Mouse (Mus musculus) cerebellum, adult 11-12 months (tissue): Measurements from ENCODE around the gene Nfkbid.
A peak's percentile ranks its signal among the peaks of the same experiment; 100 is the strongest.

ENCODE experiments used
- DNase-seq: peaks from one replicate; pipeline ENCODE4 v3.0.0; 2022

Gene Nfkbid

GRCm38 (mm10) chr7:30430191-30430590, 8.7 kb downstream of the Nfkbid start:
- DNase-seq: peak; percentile 22

GRCm38 (mm10) chr7:30431793-30432192, 10.3 kb downstream of the Nfkbid start:
- DNase-seq: peak; percentile 92

DNA sequence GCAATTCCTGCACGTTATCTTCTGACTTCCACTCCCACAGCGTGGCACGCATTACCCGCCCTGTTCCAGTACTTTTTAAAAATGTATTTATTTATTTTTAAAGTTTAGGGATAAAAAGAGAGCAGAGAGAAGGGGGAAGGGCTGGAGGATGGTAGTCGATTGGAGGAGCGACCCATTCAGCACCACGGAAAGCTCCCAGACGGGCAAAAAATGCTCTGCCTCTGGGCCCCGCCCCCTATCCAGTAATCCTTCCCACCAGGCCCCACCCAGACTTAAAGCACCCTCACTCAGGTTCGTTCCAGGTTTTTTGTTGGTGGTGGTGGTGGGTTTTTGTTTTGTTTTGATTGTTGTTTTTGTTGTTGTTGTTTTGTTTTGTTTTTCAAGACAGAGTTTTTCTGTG, 12.7 kb downstream of the Nfkbid start:
- DNase-seq: no peak

DNA sequence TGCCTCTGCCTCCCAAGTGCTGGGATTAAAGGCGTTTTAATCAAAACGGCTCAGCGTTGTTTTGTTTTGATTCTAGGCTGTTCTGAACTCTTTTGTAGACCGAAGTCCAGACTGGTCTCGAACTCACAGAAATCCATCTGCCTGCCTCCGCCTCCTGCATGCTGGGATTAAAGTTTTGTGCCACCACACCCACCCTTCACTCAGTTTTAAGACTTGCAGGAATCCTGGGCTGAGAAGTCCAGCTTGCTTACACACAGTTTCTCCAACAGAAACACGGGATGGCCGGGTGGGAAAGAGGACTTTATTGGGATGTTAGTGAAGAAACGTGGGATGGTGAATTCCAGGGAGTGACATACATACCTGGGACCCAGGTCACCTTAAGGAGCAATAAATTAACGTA, 13.2 kb downstream of the Nfkbid start:
- peak; percentile 17 for DNase-seq

DNA sequence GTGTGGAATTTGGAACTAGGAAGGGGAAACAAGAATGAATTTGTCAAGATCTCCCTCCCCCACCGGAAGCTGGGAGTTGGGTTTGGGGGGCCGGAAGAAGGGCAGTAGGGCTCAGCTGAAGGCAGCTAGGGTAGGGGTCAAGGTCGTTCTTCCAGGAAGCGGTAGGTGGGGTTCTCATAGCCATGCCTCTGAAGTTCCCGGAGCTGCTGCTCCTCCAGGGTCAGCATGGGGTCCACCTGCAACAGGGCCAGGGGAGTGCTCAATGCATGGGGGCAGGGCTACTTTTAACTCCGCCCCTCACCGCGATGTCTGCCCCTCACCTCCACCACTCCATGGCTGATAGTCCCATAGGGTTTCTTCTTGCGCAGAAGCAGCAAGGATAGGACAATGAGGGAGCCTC, 13.6 kb downstream of the Nfkbid start:
- DNase-seq: peak; percentile 39

DNA sequence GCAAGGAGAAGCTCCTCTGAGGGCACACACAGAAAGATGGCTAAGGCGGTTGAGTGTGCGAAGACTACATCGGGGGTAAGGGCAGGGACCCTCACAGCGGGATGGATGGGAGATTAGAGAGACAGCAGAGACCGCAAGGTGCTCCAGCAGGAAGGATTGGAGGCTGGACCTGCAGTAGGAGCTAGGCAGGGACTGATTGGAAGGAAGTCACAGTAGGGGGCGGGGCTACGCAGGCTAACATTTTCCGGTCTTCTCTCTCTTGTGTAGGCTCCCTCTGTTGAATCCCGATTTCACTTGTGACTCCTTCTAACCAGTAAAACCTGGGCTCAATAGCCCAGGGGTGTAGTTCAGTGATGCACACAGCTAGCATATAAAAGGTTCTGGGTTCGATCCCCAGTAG, 15.3 kb downstream of the Nfkbid start:
- peak; percentile 23 for DNase-seq

GRCm38 (mm10) chr7:30439734-30440133, 18.2 kb downstream of the Nfkbid start:
- no peak for DNase-seq

DNA sequence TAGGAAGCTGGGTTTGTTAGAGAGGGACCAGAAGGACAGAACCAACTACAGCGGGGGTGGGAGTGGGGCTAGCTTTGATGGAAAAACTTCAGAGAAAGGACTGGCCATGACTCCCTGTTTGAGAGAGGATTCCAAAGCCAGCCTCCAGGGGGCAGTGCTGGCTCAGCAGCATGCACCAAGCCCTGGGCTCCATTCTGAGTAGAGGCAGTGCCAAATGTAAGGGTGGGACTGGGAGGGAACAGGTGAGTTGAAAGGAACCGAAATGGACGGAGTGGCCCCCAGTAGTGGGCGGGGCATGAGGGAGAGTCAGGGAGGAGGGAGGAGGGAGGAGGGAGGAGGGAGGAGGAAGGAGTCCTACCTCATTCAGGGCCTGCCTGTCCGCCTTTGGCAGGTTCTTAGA, 19.2 kb downstream of the Nfkbid start:
- peak; percentile 65 for DNase-seq

DNA sequence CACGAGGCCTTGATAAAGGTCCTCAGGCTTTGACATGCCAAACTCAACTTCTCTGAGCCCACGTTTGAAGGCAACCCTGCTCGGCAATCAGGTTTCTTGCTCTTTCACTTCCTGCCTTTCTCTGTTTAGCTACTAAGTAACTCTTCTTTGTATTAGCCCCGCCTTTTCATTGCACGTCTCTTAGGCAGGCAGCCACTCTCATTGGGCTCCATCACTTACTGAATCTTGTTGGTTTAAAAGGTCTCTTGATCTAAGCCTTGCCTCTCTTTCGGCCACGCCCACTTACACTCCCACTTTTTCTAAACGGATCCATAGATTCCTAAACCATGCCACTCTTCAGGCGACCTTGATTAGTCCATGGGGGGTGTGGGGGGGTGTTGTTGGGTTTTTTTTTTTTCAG, 22.2 kb downstream of the Nfkbid start:
- peak; percentile 39 for DNase-seq

- DNase-seq: peak; percentile 66
These were observed 22.8 kb downstream of the Nfkbid start for GRCm38 (mm10) chr7:30444154-30444970.

- DNase-seq: peak; percentile 82
These were observed 23.6 kb downstream of the Nfkbid start, which contains the start of gene Aplp1 for GRCm38 (mm10) chr7:30444971-30445751. Gene Aplp1, minus strand, starts transcription at chr7:30445535.

DNA sequence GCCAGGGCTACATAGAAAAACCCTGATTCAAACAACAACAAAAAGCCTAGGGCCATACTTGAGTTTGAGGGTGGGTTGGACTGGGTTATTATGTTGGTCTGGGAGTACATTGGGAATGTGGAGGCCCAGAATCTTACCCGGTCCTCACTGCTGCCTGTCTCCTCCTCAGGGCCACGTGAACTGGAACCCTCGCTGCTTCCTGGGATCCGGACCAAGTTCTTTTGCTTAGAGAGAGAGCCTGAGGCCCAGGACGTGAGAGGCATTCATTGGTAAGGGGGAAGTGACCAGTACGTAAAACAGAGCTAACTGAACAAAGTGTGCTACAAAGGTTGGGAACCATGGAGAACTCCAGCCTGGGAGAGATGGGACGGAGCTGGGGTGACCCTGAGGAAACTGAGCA, 28.7 kb downstream of the Nfkbid start:
- DNase-seq: no peak

DNA sequence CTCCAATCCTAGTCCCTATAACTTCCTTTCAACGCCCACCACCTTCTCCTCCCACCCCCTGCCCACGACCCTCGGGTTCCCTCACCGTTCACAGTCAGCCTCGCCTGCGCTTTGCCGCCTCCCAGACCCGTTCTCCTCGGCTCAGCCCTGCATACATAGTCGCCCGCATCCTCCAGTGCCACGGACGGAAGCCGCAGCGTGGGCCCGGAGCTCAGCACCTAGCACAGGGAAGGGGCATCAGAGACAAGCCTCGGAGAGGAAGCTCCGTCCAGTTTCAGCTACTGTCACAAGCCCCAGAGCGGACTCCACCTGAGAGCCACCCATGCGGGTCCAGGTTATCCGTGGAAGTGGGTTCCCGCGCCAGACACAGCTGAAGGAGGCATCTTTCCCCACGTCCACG, 31.8 kb downstream of the Nfkbid start:
- no peak for DNase-seq

- no peak for DNase-seq
These were observed 32.2 kb downstream of the Nfkbid start for GRCm38 (mm10) chr7:30453766-30454165.

DNA sequence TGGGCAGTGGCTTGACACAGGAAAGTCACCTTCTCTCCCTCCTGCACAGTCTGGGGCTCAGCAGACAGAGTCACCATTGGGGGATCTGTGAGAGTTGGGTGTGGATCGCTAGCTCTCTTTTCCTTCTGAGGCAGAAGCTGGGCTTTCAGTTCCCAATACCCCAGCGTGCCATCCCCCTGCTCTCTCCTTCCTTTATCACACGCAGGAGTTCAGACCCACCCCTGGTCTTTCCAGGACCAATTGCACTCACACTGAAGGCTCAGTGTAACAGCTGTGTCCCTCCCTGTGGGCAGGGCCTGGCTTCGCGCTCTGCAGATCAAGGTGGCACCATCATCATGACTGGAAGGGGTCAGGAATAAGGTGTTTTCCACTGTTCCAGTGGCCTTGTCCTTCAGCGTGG, 32.7 kb downstream of the Nfkbid start:
- DNase-seq: no peak

GRCm38 (mm10) chr7:30456487-30456886, 35.0 kb downstream of the Nfkbid start:
- no peak for DNase-seq

- DNase-seq: peak; percentile 4
These were observed 35.5 kb downstream of the Nfkbid start for GRCm38 (mm10) chr7:30456911-30457628.

DNA sequence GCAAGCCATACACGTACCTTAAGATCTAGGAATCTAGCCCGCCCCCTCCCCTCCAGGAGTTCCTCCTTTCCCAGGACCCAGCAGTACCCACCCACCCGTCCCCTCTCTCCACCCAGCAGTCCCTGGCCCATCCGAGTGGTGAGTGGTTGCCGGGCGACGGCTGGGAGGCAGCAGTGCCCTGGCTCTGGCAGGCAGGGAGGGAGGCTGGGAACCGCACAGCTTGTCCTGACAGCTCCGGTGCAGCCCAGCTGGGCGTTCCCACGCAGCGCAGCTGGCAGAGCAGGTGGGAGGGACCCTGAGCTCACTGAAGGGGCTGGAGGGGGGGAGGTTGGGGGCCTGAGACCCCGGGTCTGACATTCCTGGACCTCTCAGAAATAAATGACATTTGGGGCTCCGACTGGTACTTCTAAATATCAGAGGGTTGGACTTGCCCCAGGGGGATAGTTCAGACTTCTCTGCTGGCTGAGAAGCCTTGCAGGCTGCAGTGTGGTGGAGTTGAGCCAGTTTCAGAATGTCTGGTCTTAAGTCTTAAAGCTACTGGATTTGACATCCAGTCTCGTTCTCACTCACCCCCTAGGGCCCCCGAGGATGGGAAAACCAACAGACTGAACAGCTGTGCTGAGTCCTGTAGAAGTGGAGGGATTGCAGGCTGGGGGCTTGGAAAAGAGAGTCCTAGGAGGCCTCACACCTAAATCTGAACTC, 36.2 kb downstream of the Nfkbid start, which contains the start of the genes Kirrel2 and Nphs1:
Gene Kirrel2, minus strand, starts transcription at position 62 of the 702 bp plus-strand sequence.
Gene Nphs1, plus strand, starts transcription at position 687 of the 702 bp plus-strand sequence.
- peak; percentile 13 for DNase-seq

GRCm38 (mm10) chr7:30459484-30459883, 38.0 kb downstream of the Nfkbid start:
- no peak for DNase-seq

DNA sequence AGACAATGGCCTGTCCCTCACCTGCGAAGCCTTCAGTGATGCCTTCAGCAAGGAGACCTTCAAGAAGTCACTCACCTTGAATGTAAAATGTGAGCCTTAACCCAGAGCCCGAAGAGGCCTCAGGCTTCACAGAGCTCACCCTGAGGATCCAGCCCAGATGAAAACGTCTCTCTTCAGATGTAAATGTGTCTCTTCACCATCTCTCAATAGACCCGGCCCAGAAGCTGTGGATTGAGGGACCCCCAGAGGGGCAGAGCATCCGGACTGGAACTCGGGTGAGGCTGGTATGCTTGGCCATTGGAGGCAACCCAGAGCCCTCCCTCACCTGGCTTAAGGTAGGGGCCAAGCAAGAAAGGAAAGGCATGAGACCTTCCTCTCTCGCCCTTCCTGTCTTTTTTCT, 42.0 kb downstream of the Nfkbid start:
- DNase-seq: no peak

- DNase-seq: no peak
These were observed 42.5 kb downstream of the Nfkbid start for GRCm38 (mm10) chr7:30463996-30464395.

GRCm38 (mm10) chr7:30464816-30465300, 43.3 kb downstream of the Nfkbid start:
- DNase-seq: no peak
